Mouse (Mus musculus) T-helper 17 cell (primary cell): Measurements from ENCODE around the gene Mri1.
"Not testable (repeated sequence)": the region's sequence is repeated elsewhere in the genome, so short reads cannot be mapped to it uniquely, and the experiment has no call there.

Experiments
- in situ Hi-C, 2 experiments: fragments of 300-600 bp; cut with MboI, MseI; formaldehyde crosslinking; loops; 1 replicate in 1 of 2; 2 replicates in 1 of 2; pipeline ENCODE4 v1.15.1; 2025; ENCODE audit warnings: high pct_unique_total_duplicates in 2 of 2

Gene Mri1

DNA sequence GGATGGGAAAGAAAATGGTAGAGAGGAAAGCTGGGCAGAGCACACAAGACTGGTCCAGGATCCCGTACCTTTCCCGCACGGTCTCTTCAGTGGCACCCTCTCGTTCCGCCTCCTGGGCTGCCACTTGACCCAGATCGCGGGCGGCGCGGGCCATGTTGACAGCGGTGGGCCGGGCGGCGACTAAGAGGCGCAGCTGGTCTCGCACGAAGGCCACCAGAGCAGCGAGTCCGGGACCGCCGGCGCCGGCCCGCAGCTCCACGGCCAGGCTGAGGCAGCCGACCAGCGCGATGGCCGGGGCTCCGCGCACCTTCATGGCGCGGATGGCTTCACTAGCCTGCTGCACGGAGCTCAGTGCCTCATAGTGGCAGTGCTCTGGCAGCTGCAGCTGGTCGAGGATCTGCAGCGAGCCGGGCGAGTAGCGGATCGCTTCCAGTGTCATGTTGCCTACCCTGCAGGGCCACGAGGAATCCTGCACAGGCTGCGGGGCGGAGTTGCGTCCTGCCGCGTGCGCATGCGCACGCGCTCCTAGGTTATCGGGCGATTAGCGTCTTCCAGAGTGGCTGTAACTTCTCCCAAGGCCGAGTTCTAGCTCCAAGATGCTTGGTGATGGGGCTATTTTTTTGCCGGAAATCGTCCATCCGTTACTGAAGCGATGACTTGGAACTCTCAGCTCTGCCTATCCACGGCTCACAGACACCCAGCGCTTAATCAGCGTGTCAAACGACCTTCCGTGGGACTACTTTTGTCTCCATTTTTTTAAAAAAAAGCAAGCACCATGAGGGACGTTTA, at the start of gene Mri1:
Gene Mri1, minus strand, starts transcription at position 505 of the 789 bp plus-strand sequence.
- in situ Hi-C loops = no loop called here

GRCm38 (mm10) chr8:84303951-84304350, 46.8 kb upstream of the Mri1 start:
- in situ Hi-C loops = no loop called here

- in situ Hi-C loops = no loop called here
Observed at GRCm38 (mm10) chr8:84297029-84297785, 40.1 kb upstream of the Mri1 start.

GRCm38 (mm10) chr8:84291688-84292087, 34.6 kb upstream of the Mri1 start:
- in situ Hi-C loops = loop anchor here (5.0 kb wide), 1 partner anchor 71 kb away; no protein-coding TSS in a partner anchor

DNA sequence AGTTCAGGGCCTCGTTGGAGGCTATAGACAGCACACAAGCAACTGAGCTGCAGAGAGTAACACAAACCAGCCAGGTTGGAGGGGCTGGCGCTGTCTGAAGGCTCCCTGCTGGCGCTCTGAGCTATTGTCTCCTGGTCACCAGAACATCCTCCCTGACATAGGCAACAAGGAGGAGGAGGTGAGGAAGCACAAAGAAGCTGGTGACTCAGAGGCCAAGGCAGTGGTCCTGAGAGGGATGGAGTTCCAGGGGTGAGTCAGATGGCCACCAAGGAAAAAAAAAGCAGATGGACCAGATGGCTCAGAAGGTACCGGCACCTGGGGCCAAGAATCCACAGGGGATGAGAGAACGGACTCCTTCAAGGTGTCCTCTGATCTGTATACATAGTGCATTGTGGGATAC, 34.0 kb upstream of the Mri1 start:
- in situ Hi-C loops = loop anchor here (5.0 kb wide), 1 partner anchor 71 kb away; no protein-coding TSS in a partner anchor

- in situ Hi-C loops = no loop called here
Observed at GRCm38 (mm10) chr8:84288892-84289291, 31.8 kb upstream of the Mri1 start.

GRCm38 (mm10) chr8:84285665-84286064, 28.5 kb upstream of the Mri1 start:
- in situ Hi-C loops = not testable (repeated sequence)

DNA sequence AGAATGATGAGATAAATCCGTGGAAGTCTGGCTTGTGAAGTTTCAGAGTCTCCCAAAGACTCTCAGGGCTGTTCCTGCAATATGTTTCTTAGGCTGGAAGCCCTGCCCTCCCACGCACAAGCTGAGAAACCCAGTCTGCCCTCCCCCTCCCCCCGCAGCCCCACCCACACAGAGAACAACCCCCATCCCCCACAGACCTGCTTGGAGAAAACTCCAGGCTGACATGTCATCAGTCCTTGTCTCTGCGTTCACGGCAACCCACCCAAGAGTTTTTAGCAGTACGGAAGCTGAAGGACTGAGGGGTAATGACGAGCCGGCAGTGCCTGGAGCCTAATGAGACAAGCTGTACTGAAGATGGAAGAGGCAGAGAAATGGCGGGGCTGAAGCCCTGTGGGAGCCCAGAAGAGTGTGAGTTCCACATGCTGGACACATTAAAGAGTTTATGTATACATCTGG, 27.5 kb upstream of the Mri1 start:
- in situ Hi-C loops = no loop called here

GRCm38 (mm10) chr8:84280777-84281176, 23.7 kb upstream of the Mri1 start:
- in situ Hi-C loops = no loop called here

- in situ Hi-C loops = no loop called here
Observed at GRCm38 (mm10) chr8:84276447-84276846, 19.3 kb upstream of the Mri1 start.

- in situ Hi-C loops = no loop called here
Observed at GRCm38 (mm10) chr8:84273968-84274367, 16.8 kb upstream of the Mri1 start.

- in situ Hi-C loops = no loop called here
Observed at GRCm38 (mm10) chr8:84272302-84272701, 15.2 kb upstream of the Mri1 start.

DNA sequence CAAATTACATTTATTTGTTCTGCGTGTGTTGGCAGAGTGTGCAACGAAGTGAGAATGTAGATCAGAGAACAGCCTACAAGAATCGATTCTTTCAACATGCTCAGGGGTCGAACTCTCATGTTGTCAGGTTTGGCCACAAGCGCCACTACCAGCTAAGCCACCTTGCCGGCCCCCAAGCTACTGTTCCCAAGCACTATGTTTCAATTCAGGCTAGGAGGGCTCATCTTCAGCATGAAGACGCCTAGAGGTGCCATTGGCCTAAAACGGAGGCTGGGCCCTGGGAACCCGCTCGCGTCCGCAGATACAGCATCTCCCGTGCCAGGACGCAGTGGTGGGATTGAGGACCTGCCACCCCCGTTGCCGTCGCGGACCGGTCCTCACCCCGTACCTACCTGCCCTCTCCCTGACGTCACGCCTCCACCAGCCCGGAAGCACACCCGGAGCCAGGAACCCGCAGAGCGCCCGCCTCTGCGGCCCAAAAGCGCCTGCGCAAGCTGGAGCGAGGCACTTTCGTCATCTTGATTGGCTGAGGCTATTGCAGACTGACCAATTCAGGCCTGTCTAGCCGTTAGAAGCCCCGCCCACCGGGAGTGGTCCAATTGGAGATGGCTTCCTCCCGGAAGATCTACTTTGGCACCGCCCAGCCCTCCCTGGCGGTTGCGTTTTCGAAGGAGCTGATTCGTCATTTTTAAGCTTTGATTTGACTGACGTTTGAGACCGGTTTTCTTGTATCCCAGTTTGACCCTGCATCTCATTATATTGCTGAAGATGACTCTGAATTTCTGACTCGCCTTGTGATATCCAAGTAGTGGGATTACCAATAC, 13.0 kb upstream of the Mri1 start, which contains the start of gene Ccdc130:
Gene Ccdc130, minus strand, starts transcription at position 431 of the 824 bp plus-strand sequence.
- in situ Hi-C loops = no loop called here

GRCm38 (mm10) chr8:84261098-84261497, 4.0 kb upstream of the Mri1 start:
- in situ Hi-C loops = no loop called here

DNA sequence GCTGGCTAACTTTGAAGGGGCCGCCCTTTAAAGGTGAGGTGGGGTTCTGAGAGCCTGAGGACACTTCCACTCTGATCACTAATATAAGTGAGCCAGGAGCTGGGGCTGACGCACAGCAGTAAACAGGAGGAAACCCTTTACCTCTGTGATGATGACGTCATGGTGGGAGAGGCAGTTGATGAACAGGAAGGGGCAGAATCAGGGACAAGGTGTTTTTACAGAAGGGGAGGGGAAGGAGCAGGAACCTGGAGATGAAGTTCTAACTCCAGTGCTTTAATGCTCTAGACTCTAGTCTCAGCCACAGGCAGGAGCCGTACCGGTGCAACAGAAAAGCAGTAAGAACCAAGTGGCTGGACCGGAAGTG, 686 bp downstream of the Mri1 start:
- in situ Hi-C loops = no loop called here

DNA sequence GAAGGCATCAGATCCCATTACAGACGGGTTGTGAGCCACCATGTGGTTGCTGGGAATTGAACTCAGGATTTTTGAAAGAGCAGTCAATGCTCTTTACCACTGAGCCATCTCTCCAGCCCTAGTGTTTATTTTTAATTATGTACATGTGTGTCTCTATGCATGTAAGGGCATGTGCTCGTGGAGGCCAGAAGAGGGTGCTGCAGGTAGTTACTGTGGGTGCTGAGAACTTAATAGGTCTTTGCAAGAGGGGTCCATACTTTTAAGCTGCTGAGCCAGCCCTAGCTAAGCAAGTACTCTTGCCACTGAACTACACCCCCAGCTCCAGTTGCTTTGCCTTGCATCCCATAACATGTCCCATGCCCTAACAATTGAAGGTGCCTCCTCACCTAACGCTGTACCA, 1.3 kb downstream of the Mri1 start:
- in situ Hi-C loops = no loop called here

GRCm38 (mm10) chr8:84249257-84250170, 7.6 kb downstream of the Mri1 start, which contains the start of gene D8Ertd738e:
TSS of gene D8Ertd738e (minus strand) at chr8:84249719.
- in situ Hi-C loops = loop anchor here in 1 of 2 experiments (25.0 kb wide), 1 partner anchor 813 kb away; the partner anchor contains the start of genes Dhps, Fbxw9 and Gm5741

DNA sequence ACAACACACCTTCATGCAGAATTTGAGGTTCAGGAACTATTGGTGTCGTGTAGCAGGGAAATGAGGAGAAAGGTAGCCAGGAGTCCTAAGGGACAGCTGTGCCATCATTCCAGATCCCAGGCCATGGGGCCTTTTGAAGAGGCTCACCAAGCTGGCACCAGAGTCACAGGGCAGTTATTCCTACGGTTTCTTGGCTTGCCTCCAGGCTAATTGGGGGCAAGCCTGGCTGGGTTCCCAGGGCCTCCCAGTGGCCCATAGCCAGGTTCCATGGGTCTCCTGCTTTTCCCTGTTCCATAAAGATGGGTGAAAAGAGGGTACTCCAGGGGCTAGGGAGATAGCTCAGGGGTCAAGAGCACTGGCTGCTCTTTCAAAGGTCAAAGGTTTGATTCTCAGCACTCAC, 15.3 kb downstream of the Mri1 start:
- in situ Hi-C loops = loop anchor here in 1 of 2 experiments (25.0 kb wide), 1 partner anchor 820 kb away; the partner anchor contains the start of genes Dhps, Fbxw9 and Gm5741

DNA sequence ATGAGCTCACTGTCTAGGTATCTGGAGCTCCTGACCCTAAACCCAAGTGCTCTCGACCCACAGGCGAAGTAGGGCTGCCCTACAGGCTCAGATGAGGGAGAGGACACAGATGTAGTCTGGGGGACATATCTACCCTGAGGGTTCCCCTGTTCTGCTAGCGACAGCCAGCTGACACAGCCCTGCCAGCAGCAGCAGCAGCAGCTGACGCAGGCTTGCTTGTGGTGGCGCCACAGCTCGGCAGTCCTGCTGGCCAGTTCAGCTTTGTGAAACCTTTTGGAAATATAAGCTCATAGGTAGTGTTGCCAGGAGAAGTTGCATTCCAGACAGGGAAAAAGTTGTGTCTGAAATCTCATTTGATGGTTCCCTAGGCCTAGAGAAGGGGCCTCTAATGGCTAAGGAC, 16.0 kb downstream of the Mri1 start:
- in situ Hi-C loops = loop anchor here in 1 of 2 experiments (25.0 kb wide), 1 partner anchor 821 kb away; the partner anchor contains the start of genes Dhps, Fbxw9 and Gm5741
